In genomic region chr2:30658844-30659555, GRCm38 (mm10) we compare ENCODE assay signal across 8 mouse cellular contexts.
DNase-seq lines count a peak whose midpoint lies in the region; ATAC-seq and TF ChIP-seq lines count a peak whose summit lies in the region.

No protein-coding gene starts in this region.

- H3K9ac ChIP-seq in heart, embryonic 13.5 days = peak overlapping the region; percentile 85
- H3K9ac ChIP-seq in kidney, embryonic 15.5 days = peak overlapping the region; percentile 41
- H3K9ac ChIP-seq in liver, embryonic 12.5 days = peak overlapping the region; percentile 74

- TF ChIP-seq POLR2A in myocyte (IDR thresholded peaks at IDR 0.05; ENCODE audit: insufficient read length, low read depth) = no peak

- H3K4me1 ChIP-seq in heart, embryonic 13.5 days = peaks cover 56% of the 10 kb centered on the region
- H3K4me1 ChIP-seq in kidney, embryonic 15.5 days = peaks cover 76% of the 10 kb centered on the region
- H3K4me1 ChIP-seq in liver, embryonic 12.5 days = peaks cover 46% of the 10 kb centered on the region

- peak overlapping the region; percentile 59 for H3K4me3 ChIP-seq in heart, embryonic 13.5 days
- peak overlapping the region; percentile 45 for H3K4me3 ChIP-seq in kidney, embryonic 15.5 days (replicated peaks)
- H3K4me3 ChIP-seq in liver, embryonic 12.5 days = peak overlapping the region; percentile 66
- H3K4me3 ChIP-seq in myocyte = peak overlapping the region; percentile 25

- H3K36me3 ChIP-seq in heart, embryonic 13.5 days = no peaks in the 10 kb centered on the region
- no peaks in the 10 kb centered on the region for H3K36me3 ChIP-seq in kidney, embryonic 15.5 days
- H3K36me3 ChIP-seq in liver, embryonic 12.5 days = no peaks in the 10 kb centered on the region
- no peaks in the 10 kb centered on the region for H3K36me3 ChIP-seq in myocyte (ENCODE audit: control insufficient read depth, insufficient read depth)

- H3ac ChIP-seq in myocyte (ENCODE audit: control insufficient read depth, insufficient read length) = peak overlapping the region; percentile 10

- ATAC-seq in heart, embryonic 13.5 days (ENCODE audit: extremely low read depth, insufficient number of reproducible peaks, low FRiP score, low TSS enrichment) = no peak
- peak; percentile 52 for ATAC-seq in kidney, embryonic 15.5 days (replicated peaks; ENCODE audit: low FRiP score)
- peak; percentile 52 for ATAC-seq in liver, embryonic 12.5 days

- no peaks in the 10 kb centered on the region for H3K9me3 ChIP-seq in heart, embryonic 13.5 days
- H3K9me3 ChIP-seq in kidney, embryonic 15.5 days (replicated peaks) = no peaks in the 10 kb centered on the region
- H3K9me3 ChIP-seq in liver, embryonic 12.5 days (replicated peaks) = no peaks in the 10 kb centered on the region

- peak; percentile 58 for DNase-seq in 3T3-L1 (ENCODE audit: low read depth, low spot score)
- peak; percentile 65 to 83 for DNase-seq in adrenal gland, postnatal 36 days
- peak; percentile 21 for DNase-seq in fibroblast of lung, adult 2 months (ENCODE audit: low read depth)
- DNase-seq in testis, postnatal 14 days (ENCODE audit: low spot score) = peak; percentile 79

- peak overlapping the region; percentile 92 for H3K4me2 ChIP-seq in heart, embryonic 13.5 days
- peak overlapping the region; percentile 75 for H3K4me2 ChIP-seq in kidney, embryonic 15.5 days
- peak overlapping the region; percentile 94 for H3K4me2 ChIP-seq in liver, embryonic 12.5 days
- H3K4me2 ChIP-seq in myocyte (ENCODE audit: low read depth) = peak overlapping the region; percentile 91

- 8% methylated on average over 16 of the region's 16 CpGs for WGBS in heart, embryonic 13.5 days
- WGBS in kidney, embryonic 15.5 days = 4% methylated on average over 16 of the region's 16 CpGs
- 20% methylated on average over 16 of the region's 16 CpGs for WGBS in liver, embryonic 12.5 days (ENCODE audit: insufficient replicate concordance)

- H3K27ac ChIP-seq in heart, embryonic 13.5 days (replicated peaks) = peak overlapping the region; percentile 98
- H3K27ac ChIP-seq in kidney, embryonic 15.5 days = peak overlapping the region; percentile 100
- H3K27ac ChIP-seq in liver, embryonic 12.5 days = peak overlapping the region; percentile 80

- H3K79me2 ChIP-seq in myocyte (ENCODE audit: control insufficient read depth, insufficient read depth) = no peaks in the 10 kb centered on the region

- H3K27me3 ChIP-seq in heart, embryonic 13.5 days (replicated peaks) = no peaks in the 10 kb centered on the region
- no peaks in the 10 kb centered on the region; the same call in 1 of the 2 replicates for H3K27me3 ChIP-seq in kidney, embryonic 15.5 days
- H3K27me3 ChIP-seq in liver, embryonic 12.5 days (replicated peaks) = peaks cover 25% of the 10 kb centered on the region
- no peaks in the 10 kb centered on the region for H3K27me3 ChIP-seq in myocyte (ENCODE audit: control insufficient read depth, insufficient read depth, insufficient read length)

TF ChIP-seq in myocyte, 11 proteins besides CTCF, POLR2A, EP300 and RAD21:
- TF ChIP-seq SRF (IDR thresholded peaks at IDR 0.05; ENCODE audit: control insufficient read depth, insufficient read length, low read depth) (no peak), TCF3 (IDR thresholded peaks at IDR 0.05; ENCODE audit: insufficient read length, low read depth) (no peak), USF1 (IDR thresholded peaks at IDR 0.05; ENCODE audit: low read depth) (peak; percentile 32), MYOD1 (IDR thresholded peaks at IDR 0.05; ENCODE audit: control insufficient read depth in 1 of 3, insufficient read length in 2 of 3, low read depth in 2 of 3) (peak in 1 of 3 experiments; percentile 57), MYOG (IDR thresholded peaks at IDR 0.05; ENCODE audit: control insufficient read depth in 1 of 3, insufficient read depth in 1 of 3, insufficient read length in 2 of 3, low read depth in 2 of 3) (peak in 1 of 3 experiments; percentile 45)

Comparison
In these comparisons a context has a peak if more than half of its experiments do, and no peak if none do; other contexts are left out.
1. DNase-seq: peak in every context shown above with its lines; median percentile 79 in testis, postnatal 14 days; 74 in adrenal gland, postnatal 36 days; 58 in 3T3-L1; 21 in fibroblast of lung, adult 2 months.